Mouse (Mus musculus): ENCODE results near the gene Ccdc157.
"Not testable (repeated sequence)": the region's sequence is repeated elsewhere in the genome, so short reads cannot be mapped to it uniquely, and the experiment has no call there.

Ccdc157 gene

GRCm38 (mm10) chr11:4159808-4160708 lies at the start of gene Ccdc157, which contains the start of gene Sf3a1:
Gene Ccdc157 (minus strand): TSS chr11:4160293.
Gene Sf3a1 (plus strand): TSS chr11:4160350.
- DNase-seq, result peak; percentile 95

- DNase-seq, result no peak
Measured at GRCm38 (mm10) chr11:4209556-4209955, 49.5 kb upstream of the Ccdc157 start.

DNA sequence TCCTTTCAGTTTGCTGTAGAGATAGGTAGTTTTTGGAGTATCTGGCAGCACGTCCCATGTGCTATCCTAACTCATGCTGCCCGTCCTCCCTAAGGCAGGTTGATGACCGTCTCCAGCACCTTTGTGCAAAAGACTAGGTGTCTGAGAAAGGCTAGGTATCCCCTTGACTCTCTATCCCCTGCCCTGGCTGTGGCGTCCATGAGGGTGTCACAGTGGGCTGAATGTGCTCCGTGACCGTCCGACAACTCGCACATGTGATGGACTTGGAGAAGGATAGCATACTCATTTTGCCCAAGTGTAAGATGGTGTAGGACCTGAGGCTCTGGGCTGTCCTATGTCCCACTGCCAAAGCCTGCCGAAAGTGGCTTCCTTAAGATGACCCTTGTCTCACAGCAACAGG lies 47.6 kb upstream of the Ccdc157 start:
- DNase-seq, result no peak

- no peak for DNase-seq
Measured at GRCm38 (mm10) chr11:4206563-4206962, 46.5 kb upstream of the Ccdc157 start.

DNA sequence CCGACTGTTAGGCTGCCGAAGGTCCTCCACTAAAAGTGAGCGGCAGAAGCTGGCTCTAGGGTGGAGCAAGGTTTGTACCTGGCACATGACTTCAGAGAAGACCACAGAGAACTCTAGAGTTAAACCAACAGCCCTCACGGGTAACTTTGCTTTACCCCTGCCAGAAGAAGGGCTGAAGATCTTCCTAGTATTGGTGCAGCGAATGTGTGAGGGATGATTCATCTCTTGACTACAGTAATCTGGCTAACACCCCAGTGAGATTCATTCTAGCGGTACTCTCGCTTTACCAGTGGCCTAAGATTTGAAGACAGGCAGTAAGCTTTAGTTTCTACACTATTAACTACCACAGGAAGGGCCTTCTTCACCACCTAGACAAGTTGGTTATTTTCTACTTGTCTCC lies 45.9 kb upstream of the Ccdc157 start:
- no peak for DNase-seq

DNA sequence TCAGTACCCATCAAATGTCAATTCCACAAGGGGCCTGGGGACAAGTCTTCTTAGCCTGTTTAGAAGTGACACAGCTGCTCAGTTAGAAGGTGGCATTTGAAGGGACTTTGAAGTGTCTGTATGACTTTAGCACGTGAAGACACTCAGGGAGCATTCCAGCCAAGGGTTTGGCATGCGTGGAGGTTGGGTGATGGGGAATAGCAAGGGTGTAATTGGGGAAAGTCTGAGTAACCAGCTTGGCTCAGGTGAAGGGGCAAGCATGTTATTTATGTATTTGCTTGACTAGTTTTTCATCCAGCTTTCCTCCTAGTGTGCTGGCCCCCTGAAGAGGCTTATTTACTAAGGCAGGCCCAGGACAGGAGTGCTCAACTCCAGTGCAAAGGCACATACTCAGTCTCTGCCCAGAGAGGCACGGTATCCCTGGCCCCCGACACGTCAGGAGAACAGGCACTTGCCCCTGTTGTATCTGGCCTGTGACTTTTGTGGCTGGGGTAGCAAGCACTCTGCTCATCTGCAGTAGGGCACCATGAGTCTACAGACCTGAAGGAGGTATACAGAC lies 45.1 kb upstream of the Ccdc157 start:
- DNase-seq, result peak; percentile 52

DNA sequence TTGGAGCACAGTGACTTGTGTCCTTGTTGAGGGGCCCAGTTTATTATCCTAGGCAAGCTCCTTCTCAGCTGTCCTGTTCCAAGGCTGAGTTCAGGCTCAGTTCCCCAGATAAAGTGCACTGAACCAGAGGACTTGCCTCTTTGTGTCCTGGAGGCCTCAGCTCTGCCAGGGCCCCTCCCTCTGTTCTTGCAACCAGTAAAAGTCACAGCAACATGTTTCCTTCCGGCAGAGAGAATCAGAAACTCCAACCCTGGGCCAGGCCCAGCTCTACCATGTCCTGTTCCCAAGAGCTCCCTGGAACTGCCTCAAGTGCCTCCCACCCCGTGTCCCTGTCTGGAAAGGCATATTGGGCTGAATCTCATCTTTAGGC lies 43.6 kb upstream of the Ccdc157 start:
- DNase-seq, result peak; percentile 78

GRCm38 (mm10) chr11:4202995-4203704 lies 43.1 kb upstream of the Ccdc157 start:
- DNase-seq, result no peak

DNA sequence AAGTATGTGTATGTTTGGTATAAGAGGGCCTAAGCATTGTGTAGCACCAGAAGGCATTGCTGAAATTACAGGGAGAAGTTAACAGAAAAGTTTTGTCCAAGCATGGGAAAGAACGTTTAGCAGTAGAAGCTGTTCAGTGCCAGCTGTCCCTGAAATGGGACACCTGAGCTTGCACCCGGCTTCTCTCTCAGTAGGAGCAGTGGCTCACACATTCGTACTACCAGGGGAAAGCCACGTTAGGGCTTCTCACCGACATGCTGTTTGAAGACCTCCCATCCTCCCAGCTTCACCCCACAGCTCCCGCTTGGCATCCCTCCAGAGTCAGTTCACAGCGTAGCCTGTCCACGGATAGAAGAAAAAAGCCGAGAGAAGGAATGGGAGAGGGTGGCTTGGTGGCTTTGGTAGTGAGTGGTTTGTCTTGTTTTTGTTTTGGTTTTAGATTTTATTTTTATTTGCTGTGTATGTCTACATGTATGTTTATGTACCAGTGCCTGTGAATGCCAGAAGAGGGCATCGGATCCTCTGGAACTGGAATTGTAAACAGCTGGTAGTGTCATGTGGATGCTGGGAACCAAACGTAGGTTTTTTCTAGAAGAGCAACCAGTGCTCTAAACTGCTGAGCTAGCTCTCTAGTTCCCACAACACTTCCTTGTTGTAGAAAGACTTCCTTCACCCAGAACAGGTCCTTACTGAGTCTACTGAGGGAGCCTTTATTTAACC lies 42.0 kb upstream of the Ccdc157 start:
- no peak for DNase-seq

DNA sequence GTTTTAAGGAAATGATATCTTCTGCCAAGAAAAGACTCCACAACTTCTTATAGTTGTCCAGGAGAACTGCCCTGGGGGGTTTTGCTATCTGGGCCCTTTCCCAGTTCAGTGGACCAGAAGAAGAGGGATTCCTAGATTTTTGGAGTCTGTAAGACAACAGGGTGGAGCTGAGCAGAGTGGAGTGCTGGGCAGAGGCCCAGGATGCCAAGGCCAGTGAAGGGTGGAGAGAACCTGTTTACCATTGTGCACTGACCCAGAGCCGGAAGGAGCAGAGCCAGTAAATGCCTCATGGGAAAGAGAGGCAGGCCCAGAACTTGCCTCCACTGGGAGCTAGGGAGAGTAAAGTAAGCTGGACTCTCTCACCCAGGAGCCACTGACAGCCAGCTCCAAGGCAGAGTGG lies 37.6 kb upstream of the Ccdc157 start:
- peak; percentile 36 for DNase-seq

DNA sequence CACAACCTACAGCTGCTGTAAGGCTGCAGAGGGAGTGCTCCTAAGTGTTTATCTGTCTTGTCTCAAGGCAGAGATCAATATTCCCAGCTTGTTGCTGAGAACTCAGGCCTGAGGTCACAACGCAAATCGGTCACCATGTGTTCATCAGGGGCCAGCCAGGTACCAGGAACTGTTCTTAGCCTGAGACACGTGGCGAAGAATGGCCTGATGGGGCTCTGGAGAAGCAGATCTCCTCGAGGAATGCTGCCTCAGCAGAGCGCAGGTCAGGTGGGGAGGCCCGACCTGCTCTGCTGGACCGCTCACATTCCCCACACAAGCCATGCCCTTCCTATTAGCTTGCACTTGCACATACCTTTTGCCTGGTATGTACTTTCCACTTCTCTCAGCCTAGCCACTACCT lies 36.5 kb upstream of the Ccdc157 start:
- DNase-seq, result peak; percentile 45

- DNase-seq, result no peak
Measured at GRCm38 (mm10) chr11:4195597-4196031, 35.5 kb upstream of the Ccdc157 start.

- no peak for DNase-seq
Measured at GRCm38 (mm10) chr11:4193420-4193819, 33.3 kb upstream of the Ccdc157 start.

- no peak for DNase-seq
Measured at GRCm38 (mm10) chr11:4192757-4193156, 32.7 kb upstream of the Ccdc157 start.

DNA sequence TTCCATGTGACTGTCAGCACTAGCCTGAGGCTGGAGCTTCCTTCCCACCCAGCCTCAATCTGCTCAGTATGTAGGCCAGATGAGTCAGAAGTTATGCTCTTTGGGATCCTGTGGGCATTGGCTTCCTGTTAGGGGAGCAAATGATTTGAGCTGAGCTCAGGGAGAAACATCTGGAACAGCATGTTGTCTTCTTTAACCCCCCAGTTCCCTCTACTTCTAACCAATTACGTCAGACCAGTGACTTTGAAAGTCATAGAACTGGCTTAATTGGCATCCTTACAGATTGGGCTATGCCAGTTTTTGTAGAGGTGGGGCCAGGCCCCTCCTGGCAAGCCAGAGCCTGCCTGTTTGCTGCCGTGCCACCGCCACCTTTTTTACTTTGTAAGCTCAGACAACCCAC lies 30.6 kb upstream of the Ccdc157 start:
- DNase-seq, result no peak

GRCm38 (mm10) chr11:4189182-4189581 lies 29.1 kb upstream of the Ccdc157 start:
- DNase-seq, result no peak

DNA sequence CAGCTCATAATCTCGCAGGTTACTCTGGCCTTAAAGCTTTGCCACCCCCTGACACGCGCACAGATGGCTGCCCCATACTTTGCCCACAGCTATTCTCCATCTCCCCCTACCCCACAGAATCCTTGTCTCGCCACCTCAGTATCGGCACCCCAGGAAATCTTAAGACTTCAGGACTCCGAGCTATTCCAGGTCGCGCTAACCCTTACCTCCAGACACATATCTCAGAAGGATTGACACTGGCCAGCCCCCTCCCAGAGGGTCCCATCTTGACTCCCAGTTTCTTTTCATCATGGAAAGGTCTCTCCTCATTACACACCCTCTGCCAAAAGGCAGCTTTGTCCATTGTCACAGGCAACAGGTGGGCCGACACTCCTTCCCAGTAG lies 27.2 kb upstream of the Ccdc157 start:
- DNase-seq, result no peak

GRCm38 (mm10) chr11:4186486-4187317 lies 26.6 kb upstream of the Ccdc157 start, which contains the start of gene Tbc1d10a:
Gene Tbc1d10a (plus strand): TSS chr11:4186789.
- peak; percentile 97 for DNase-seq

GRCm38 (mm10) chr11:4185480-4185879 lies 25.4 kb upstream of the Ccdc157 start:
- DNase-seq, result not testable (repeated sequence)

GRCm38 (mm10) chr11:4184251-4184952 lies 24.3 kb upstream of the Ccdc157 start:
- DNase-seq, result no peak

GRCm38 (mm10) chr11:4183511-4183910 lies 23.4 kb upstream of the Ccdc157 start:
- DNase-seq, result no peak

All from lung, postnatal 14 days (tissue).